Mouse (Mus musculus) hindbrain, embryonic 15.5 days (tissue): ENCODE results near the gene Adm2. TPM values are rescaled to one million over a fixed set of nuclear protein-coding genes. Genes with fewer than 3 reads are reported as not detected.

Experiments
- ATAC-seq: fragments of 200-750 bp; cut with Nextera tagmentation; 2 replicates; pipeline ENCODE4 v1.8.0; 2017; ENCODE audit warnings: low read depth, moderate number of reproducible peaks, moderate TSS enrichment; ENCODE audit not compliant: low FRiP score
- H3K27ac ChIP-seq: fragments of 300-500 bp; sonication (generic); replicated peaks from 2 replicates; pipeline ENCODE4 v1.5.1; 2015; ENCODE audit warnings: mild to moderate bottlenecking, inconsistent platforms
- H3K27me3 ChIP-seq: fragments of 300-500 bp; sonication (generic); 2 replicates; pipeline ENCODE4 v1.6.1; 2015; ENCODE audit warnings: control low read depth, inconsistent platforms
- H3K36me3 ChIP-seq: fragments of 300-500 bp; sonication (generic); 2 replicates; pipeline ENCODE4 v1.6.1; 2015; ENCODE audit warnings: control low read depth, inconsistent platforms
- H3K4me1 ChIP-seq: fragments of 300-500 bp; sonication (generic); replicated peaks from 2 replicates; pipeline ENCODE4 v1.6.1; 2015; ENCODE audit warnings: control low read depth, inconsistent platforms
- H3K4me2 ChIP-seq: fragments of 300-500 bp; sonication (generic); 2 replicates; pipeline ENCODE4 v1.6.1; 2015; ENCODE audit warnings: moderate library complexity, mild to moderate bottlenecking, inconsistent platforms
- H3K4me3 ChIP-seq: fragments of 300-500 bp; sonication (generic); 2 replicates; pipeline ENCODE4 v1.5.1; 2015; ENCODE audit warnings: mild to moderate bottlenecking, inconsistent platforms
- H3K9ac ChIP-seq: fragments of 300-500 bp; sonication (generic); 2 replicates; pipeline ENCODE4 v1.6.1; 2015; ENCODE audit warnings: inconsistent platforms
- H3K9me3 ChIP-seq: fragments of 300-500 bp; sonication (generic); 2 replicates; pipeline ENCODE4 v1.6.1; 2016; ENCODE audit warnings: control low read depth, inconsistent platforms
- WGBS: fragments of 180-500 bp; shearing (Covaris S2); methylation state at CpG from one replicate; pipeline ENCODE4 v1.1.7; 2015; 5-methylcytosine and 5-hydroxymethylcytosine counted together
- polyA plus RNA-seq: library from polyadenylated mRNA; unstranded; fragments of >200 nt; fragmentation: Nextera tagmentation; extraction: Ambion mirVana; gene quantifications from 2 replicates; pipeline ENCODE4 v1.2.1, GENCODE M21; 2015

The Adm2 gene
- polyA plus RNA-seq, 1 experiment from 2014 or later = not detected

- Histone ChIP-seq H3K4me2 (peak overlapping the region; percentile 94), H3K9ac (peak overlapping the region; percentile 96), H3K36me3 (no peaks in the 10 kb centered on the region), H3K9me3 (no peaks in the 10 kb centered on the region), H3K27ac (no peak overlapping the region; the same call in 1 of the 2 replicates), H3K4me1 (peaks cover 52% of the 10 kb centered on the region), H3K27me3 (no peaks in the 10 kb centered on the region), H3K4me3 (peak overlapping the region; percentile 99)
- 30% methylated on average over 3 of the region's 3 CpGs for WGBS
- ATAC-seq = no peak
Measured at GRCm38 (mm10) chr15:89314107-89314506, 8.4 kb upstream of the Adm2 start.

- no peaks in the 10 kb centered on the region for H3K27me3 ChIP-seq
Measured at GRCm38 (mm10) chr15:89314511-89315189, 7.9 kb upstream of the Adm2 start.

GRCm38 (mm10) chr15:89315190-89315731 is 7.3 kb upstream of the Adm2 start, which contains the start of gene Sbf1:
Gene Sbf1 (minus strand): TSS chr15:89315311.
- Histone ChIP-seq H3K4me2 (peak within 1 kb of the TSS; percentile 94), H3K9me3 (no peaks in the 10 kb centered on the region), H3K27ac (peak within 1 kb of the TSS; percentile 78), H3K9ac (peak within 1 kb of the TSS; percentile 96), H3K4me1 (peaks cover 47% of the 10 kb centered on the region), H3K4me3 (peak within 1 kb of the TSS; percentile 99), H3K36me3 (no peaks in the 10 kb centered on the region), H3K27me3 (no peaks in the 10 kb centered on the region)
- under 1% methylated on average over 36 of the region's 37 CpGs for WGBS
- peak; percentile 99 for ATAC-seq

More at GRCm38 (mm10) chr15:89314511-89315189, 7.9 kb upstream of the Adm2 start:
- Histone ChIP-seq H3K9me3 (no peaks in the 10 kb centered on the region), H3K4me1 (peaks cover 52% of the 10 kb centered on the region), H3K36me3 (no peaks in the 10 kb centered on the region), H3K4me2 (peak overlapping the region; percentile 94), H3K4me3 (peak overlapping the region; percentile 99), H3K9ac (peak overlapping the region; percentile 96), H3K27ac (peak overlapping the region; percentile 78)
- ATAC-seq = peak; percentile 16; the same call in 1 of the 2 replicates
- under 1% methylated on average over 58 of the region's 58 CpGs for WGBS

- no peak overlapping the region for H3K9ac ChIP-seq
- H3K27me3 ChIP-seq = no peaks in the 10 kb centered on the region
- peak overlapping the region; percentile 94; the same call in 1 of the 2 replicates for H3K4me2 ChIP-seq
- WGBS = 65% methylated on average over 11 of the region's 11 CpGs
- peaks cover 38% of the 10 kb centered on the region for H3K4me1 ChIP-seq
- H3K36me3 ChIP-seq = no peaks in the 10 kb centered on the region
- H3K9me3 ChIP-seq = no peaks in the 10 kb centered on the region
- H3K27ac ChIP-seq = no peak overlapping the region
- H3K4me3 ChIP-seq = no peak overlapping the region
- no peak for ATAC-seq
Measured at GRCm38 (mm10) chr15:89316146-89316545, 6.4 kb upstream of the Adm2 start.

GRCm38 (mm10) chr15:89321264-89321663 is 1.3 kb upstream of the Adm2 start:
- no peaks in the 10 kb centered on the region for H3K9me3 ChIP-seq
- H3K27me3 ChIP-seq = peaks cover 9% of the 10 kb centered on the region
- H3K36me3 ChIP-seq = no peaks in the 10 kb centered on the region
- H3K4me3 ChIP-seq = no peak overlapping the region
- no peak for ATAC-seq
- no peak overlapping the region for H3K9ac ChIP-seq
- H3K27ac ChIP-seq = no peak overlapping the region
- no peaks in the 10 kb centered on the region for H3K4me1 ChIP-seq
- 84% methylated on average over 8 of the region's 8 CpGs for WGBS
- no peak overlapping the region for H3K4me2 ChIP-seq

- Histone ChIP-seq H3K4me1 (no peaks in the 10 kb centered on the region), H3K4me3 (no peak overlapping the region), H3K27me3 (peaks cover 9% of the 10 kb centered on the region), H3K27ac (no peak overlapping the region), H3K9me3 (no peaks in the 10 kb centered on the region), H3K9ac (no peak overlapping the region), H3K4me2 (no peak overlapping the region), H3K36me3 (no peaks in the 10 kb centered on the region)
- 92% methylated on average over 4 of the region's 4 CpGs for WGBS
- no peak for ATAC-seq
Measured at GRCm38 (mm10) chr15:89323656-89324055, 1.1 kb downstream of the Adm2 start.

GRCm38 (mm10) chr15:89326441-89326840 is 3.9 kb downstream of the Adm2 start:
- peaks cover 9% of the 10 kb centered on the region for H3K27me3 ChIP-seq
- no peaks in the 10 kb centered on the region for H3K9me3 ChIP-seq
- H3K9ac ChIP-seq = no peak overlapping the region
- no peak overlapping the region for H3K4me3 ChIP-seq
- WGBS = 62% methylated on average over 5 of the region's 5 CpGs
- no peak overlapping the region for H3K4me2 ChIP-seq
- H3K36me3 ChIP-seq = no peaks in the 10 kb centered on the region
- H3K4me1 ChIP-seq = no peaks in the 10 kb centered on the region
- no peak overlapping the region for H3K27ac ChIP-seq
- ATAC-seq = no peak

DNA sequence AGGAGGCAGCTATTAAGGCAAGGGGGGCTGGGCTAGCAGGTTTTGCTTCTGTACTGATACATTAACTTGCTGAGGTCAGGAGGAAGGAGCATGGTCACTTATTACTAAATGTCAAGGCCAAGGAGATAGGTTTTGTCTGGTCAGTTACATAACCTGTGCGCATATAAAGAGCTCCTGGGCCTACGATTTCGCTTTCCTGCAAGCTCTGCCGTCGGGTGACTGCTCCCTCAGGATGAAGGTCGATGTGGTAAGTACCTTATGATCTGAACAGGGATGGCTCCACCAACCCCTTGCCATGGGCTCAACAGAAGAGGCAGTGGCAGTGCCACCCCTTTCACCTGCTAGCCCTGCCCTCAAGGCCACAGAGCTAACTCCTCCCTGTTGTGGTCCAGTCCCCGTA is 11.8 kb downstream of the Adm2 start, which contains the start of gene Miox:
Miox (plus strand) TSS at position 128 of the 400 bp plus-strand sequence.
- Histone ChIP-seq H3K4me2 (no peak within 1 kb of the TSS), H3K27me3 (no peaks in the 10 kb centered on the region), H3K4me1 (no peaks in the 10 kb centered on the region), H3K4me3 (no peak within 1 kb of the TSS), H3K36me3 (no peaks in the 10 kb centered on the region), H3K9ac (no peak within 1 kb of the TSS), H3K9me3 (no peaks in the 10 kb centered on the region), H3K27ac (no peak within 1 kb of the TSS)
- no peak for ATAC-seq
- 93% methylated on average over 7 of the region's 7 CpGs for WGBS

DNA sequence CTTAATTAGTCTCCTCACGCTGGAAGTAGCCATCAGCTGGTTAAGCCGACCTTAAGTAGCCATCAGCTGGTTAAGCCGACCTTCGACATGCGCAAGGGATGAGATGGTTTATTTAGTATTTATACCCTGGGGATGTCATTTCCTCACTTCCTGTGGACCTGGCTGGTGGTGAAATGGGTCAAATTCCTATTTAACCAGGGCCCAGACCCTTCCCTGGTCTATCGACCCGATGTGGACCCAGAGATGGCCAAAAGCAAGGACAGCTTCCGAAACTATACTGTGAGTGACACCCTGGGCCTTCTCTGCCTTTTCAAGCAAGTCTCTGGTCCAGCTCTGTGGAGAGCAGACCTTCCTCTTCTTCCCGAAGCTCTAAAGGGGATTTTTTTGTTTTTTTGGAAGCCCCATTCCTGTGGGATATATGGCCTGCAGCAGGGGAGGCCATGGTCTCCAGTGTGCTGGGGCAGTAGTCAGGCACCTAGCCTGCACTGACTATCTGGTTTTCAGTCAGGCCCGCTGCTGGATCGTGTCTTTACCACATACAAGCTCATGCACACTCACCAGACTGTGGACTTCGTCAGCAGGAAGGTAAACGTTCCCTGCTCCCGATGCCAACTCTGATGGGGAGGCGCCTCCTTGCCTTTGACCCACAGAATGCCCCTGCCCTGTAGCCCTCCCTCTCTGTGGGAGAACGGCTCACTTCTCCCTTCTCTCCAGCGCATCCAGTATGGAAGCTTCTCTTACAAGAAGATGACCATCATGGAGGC is 12.4 kb downstream of the Adm2 start:
- Histone ChIP-seq H3K4me1 (no peaks in the 10 kb centered on the region), H3K9me3 (no peaks in the 10 kb centered on the region), H3K27ac (no peak overlapping the region), H3K4me2 (no peak overlapping the region), H3K36me3 (no peaks in the 10 kb centered on the region), H3K27me3 (no peaks in the 10 kb centered on the region), H3K4me3 (no peak overlapping the region), H3K9ac (no peak overlapping the region)
- ATAC-seq = no peak
- 88% methylated on average over 17 of the region's 17 CpGs for WGBS

GRCm38 (mm10) chr15:89336422-89336821 is 13.9 kb downstream of the Adm2 start:
- H3K9ac ChIP-seq = no peak overlapping the region
- no peaks in the 10 kb centered on the region for H3K36me3 ChIP-seq
- H3K27me3 ChIP-seq = no peaks in the 10 kb centered on the region
- H3K9me3 ChIP-seq = no peaks in the 10 kb centered on the region
- WGBS = 85% methylated on average over 14 of the region's 14 CpGs
- H3K4me2 ChIP-seq = no peak overlapping the region
- ATAC-seq = no peak
- H3K4me1 ChIP-seq = no peaks in the 10 kb centered on the region
- no peak overlapping the region for H3K27ac ChIP-seq
- H3K4me3 ChIP-seq = no peak overlapping the region

- no peak for ATAC-seq
- Histone ChIP-seq H3K9ac (no peak overlapping the region), H3K4me3 (no peak overlapping the region), H3K27me3 (no peaks in the 10 kb centered on the region), H3K4me1 (no peaks in the 10 kb centered on the region), H3K27ac (no peak overlapping the region), H3K36me3 (no peaks in the 10 kb centered on the region), H3K4me2 (no peak overlapping the region), H3K9me3 (no peaks in the 10 kb centered on the region)
- 88% methylated on average over 2 of the region's 2 CpGs for WGBS
Measured at GRCm38 (mm10) chr15:89339696-89340095, 17.2 kb downstream of the Adm2 start.

- H3K9me3 ChIP-seq = no peaks in the 10 kb centered on the region
- ATAC-seq = no peak
- H3K9ac ChIP-seq = no peak overlapping the region
- no peak overlapping the region for H3K27ac ChIP-seq
- WGBS = 83% methylated on average over 3 of the region's 3 CpGs
- no peak overlapping the region for H3K4me2 ChIP-seq
- no peak overlapping the region for H3K4me3 ChIP-seq
- no peaks in the 10 kb centered on the region for H3K36me3 ChIP-seq
- H3K4me1 ChIP-seq = no peaks in the 10 kb centered on the region
- no peaks in the 10 kb centered on the region for H3K27me3 ChIP-seq
Measured at GRCm38 (mm10) chr15:89340136-89340535, 17.6 kb downstream of the Adm2 start.
